ENCODE assay signal across 14 mouse cellular contexts in the genomic region with DNA sequence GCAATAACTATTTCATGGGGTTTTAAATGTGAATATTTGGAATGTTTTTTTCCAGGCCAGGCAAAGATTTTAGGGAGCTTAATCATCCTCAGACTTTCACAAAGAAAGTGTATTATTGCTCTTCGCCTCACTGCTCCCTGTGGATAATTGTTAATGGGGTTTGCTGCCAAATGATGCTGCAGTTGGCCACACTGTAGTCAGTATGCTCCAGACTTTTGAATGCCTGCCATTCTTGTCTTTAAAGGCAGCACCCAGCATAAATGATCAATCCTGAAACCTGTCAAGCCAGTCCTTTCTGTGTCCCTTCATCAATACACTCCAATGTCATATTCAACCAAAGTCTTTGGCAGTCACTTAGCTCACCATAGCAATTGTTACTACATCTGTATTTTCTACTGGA.
"Had no signal": no experiment of that assay in that cellular context is flagged by ENCODE, and none has a peak within 500 bp of the region (broad histone marks: within the 10 kb centered on the region; RNA-seq: fewer than 3 reads in every experiment).

No protein-coding gene starts in this region.

- H3K4me1 ChIP-seq: liver, embryonic 13.5 days; midbrain, embryonic 12.5 days; midbrain, embryonic 15.5 days; neural tube, embryonic 13.5 days had no signal

- H3K4me2 ChIP-seq: liver, embryonic 13.5 days; midbrain, embryonic 12.5 days; midbrain, embryonic 15.5 days; neural tube, embryonic 13.5 days had no signal

- H3K27ac ChIP-seq: kidney, postnatal 0 days; liver, embryonic 13.5 days; midbrain, embryonic 12.5 days; midbrain, embryonic 15.5 days; neural tube, embryonic 13.5 days had no signal

- H3K9me3 ChIP-seq: liver, embryonic 13.5 days; midbrain, embryonic 12.5 days; midbrain, embryonic 15.5 days; neural tube, embryonic 13.5 days had no signal

- DNase-seq: kidney, postnatal 25 days; liver, embryonic 13.5 days; lung, adult 2 months; lung, postnatal 14 days; lung, postnatal 4 days; retina, postnatal 1 day; right cerebral cortex, postnatal 25 days; thymus, adult 18-20 months; thymus, postnatal 36 days had no signal

- H3K4me3 ChIP-seq: liver, embryonic 13.5 days; midbrain, embryonic 12.5 days; midbrain, embryonic 15.5 days; myocyte; neural tube, embryonic 13.5 days had no signal

- H3K27me3 ChIP-seq: liver, embryonic 13.5 days; midbrain, embryonic 12.5 days; midbrain, embryonic 15.5 days; neural tube, embryonic 13.5 days had no signal

- ATAC-seq: midbrain, embryonic 15.5 days had no signal

- H3K36me3 ChIP-seq: liver, embryonic 13.5 days; midbrain, embryonic 12.5 days; midbrain, embryonic 15.5 days; neural tube, embryonic 13.5 days had no signal

- H3K9ac ChIP-seq: liver, embryonic 13.5 days; midbrain, embryonic 12.5 days; midbrain, embryonic 15.5 days; neural tube, embryonic 13.5 days had no signal
